Mouse (Mus musculus): ENCODE measurements around the gene Stxbp1. TPM values are rescaled to one million over a fixed set of nuclear protein-coding genes. Genes with fewer than 3 reads are reported as not detected.

Stxbp1 gene
- polyA plus RNA-seq, 1 experiment from 2014 or later: 16.2 TPM

- Histone ChIP-seq H3K36me3 (ENCODE audit: control insufficient read depth, insufficient read depth, low read length) (peaks cover 43% of the 10 kb centered on the region), H3K27me3 (ENCODE audit: control insufficient read depth, insufficient read depth, low read length) (no peaks in the 10 kb centered on the region), H3K4me2 (replicated peaks; ENCODE audit: low read depth, low read length) (no peak overlapping the region), H3K9me3 (ENCODE audit: control insufficient read depth, low read length) (no peaks in the 10 kb centered on the region), H3K9ac (ENCODE audit: low read depth, low read length) (no peak overlapping the region), H3K4me1 (ENCODE audit: control insufficient read depth, insufficient read depth, low read length) (no peaks in the 10 kb centered on the region), H3K4me3 (ENCODE audit: low read length) (no peak overlapping the region), H3K27ac (ENCODE audit: low read depth, low read length) (no peak overlapping the region)
- ATAC-seq (ENCODE audit: low FRiP score, low TSS enrichment): no peak
- 82% methylated on average over 7 of the region's 7 CpGs for WGBS
Observed at GRCm38 (mm10) chr2:32750199-32750598, 96.8 kb downstream of the Stxbp1 start.

- Histone ChIP-seq H3K9me3 (ENCODE audit: control insufficient read depth, low read length) (no peaks in the 10 kb centered on the region), H3K36me3 (ENCODE audit: control insufficient read depth, insufficient read depth, low read length) (peaks cover 38% of the 10 kb centered on the region), H3K27me3 (ENCODE audit: control insufficient read depth, insufficient read depth, low read length) (no peaks in the 10 kb centered on the region), H3K27ac (ENCODE audit: low read depth, low read length) (no peak overlapping the region), H3K4me2 (replicated peaks; ENCODE audit: low read depth, low read length) (no peak overlapping the region), H3K4me3 (ENCODE audit: low read length) (no peak overlapping the region), H3K4me1 (ENCODE audit: control insufficient read depth, insufficient read depth, low read length) (no peaks in the 10 kb centered on the region), H3K9ac (ENCODE audit: low read depth, low read length) (no peak overlapping the region)
- 87% methylated on average over 16 of the region's 16 CpGs for WGBS
- ATAC-seq (ENCODE audit: low FRiP score, low TSS enrichment): no peak
Observed at GRCm38 (mm10) chr2:32749082-32749481, 98.0 kb downstream of the Stxbp1 start.

DNA sequence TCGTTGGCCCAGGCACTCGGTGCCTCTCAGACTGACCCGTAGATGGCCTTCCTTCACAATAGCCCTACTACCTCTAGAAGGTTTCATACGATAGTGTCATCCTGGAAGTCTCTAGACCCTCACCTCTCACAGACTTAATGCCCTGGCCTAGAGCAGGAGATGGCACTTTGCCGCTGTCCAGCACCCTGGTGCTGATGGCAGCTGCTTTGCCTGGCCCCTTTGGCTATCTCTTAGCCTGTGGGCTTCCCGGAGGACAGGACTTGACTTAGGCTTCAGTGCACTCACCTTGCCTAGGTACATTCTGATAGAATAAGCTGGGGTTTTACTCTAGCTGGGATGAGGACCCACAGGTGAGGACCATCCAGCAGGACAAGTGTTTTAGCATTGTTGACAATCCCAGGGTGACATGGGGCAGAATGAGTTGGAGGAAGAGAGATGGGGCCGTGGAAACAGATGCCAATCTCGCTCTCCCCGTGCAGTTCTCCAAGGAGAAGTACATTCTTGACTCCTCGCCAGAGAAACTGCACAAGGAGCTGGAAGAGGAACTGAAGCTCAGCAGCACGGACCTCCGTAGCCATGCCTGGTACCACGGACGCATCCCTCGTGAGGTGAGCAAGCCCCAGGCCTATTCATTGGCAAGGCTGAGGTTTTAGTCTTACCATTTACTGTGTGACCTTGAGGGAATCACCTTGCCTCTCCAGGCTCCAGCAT lies 102.6 kb downstream of the Stxbp1 start:
- Histone ChIP-seq H3K4me2 (replicated peaks; ENCODE audit: low read depth, low read length) (no peak overlapping the region), H3K9ac (ENCODE audit: low read depth, low read length) (no peak overlapping the region), H3K27me3 (ENCODE audit: control insufficient read depth, insufficient read depth, low read length) (peaks cover 22% of the 10 kb centered on the region), H3K4me3 (ENCODE audit: low read length) (no peak overlapping the region), H3K9me3 (ENCODE audit: control insufficient read depth, low read length) (no peaks in the 10 kb centered on the region), H3K36me3 (ENCODE audit: control insufficient read depth, insufficient read depth, low read length) (peaks cover 23% of the 10 kb centered on the region), H3K27ac (ENCODE audit: low read depth, low read length) (no peak overlapping the region), H3K4me1 (ENCODE audit: control insufficient read depth, insufficient read depth, low read length) (peaks cover 14% of the 10 kb centered on the region)
- WGBS: 76% methylated on average over 15 of the region's 15 CpGs
- no peak for ATAC-seq (ENCODE audit: low FRiP score, low TSS enrichment)

DNA sequence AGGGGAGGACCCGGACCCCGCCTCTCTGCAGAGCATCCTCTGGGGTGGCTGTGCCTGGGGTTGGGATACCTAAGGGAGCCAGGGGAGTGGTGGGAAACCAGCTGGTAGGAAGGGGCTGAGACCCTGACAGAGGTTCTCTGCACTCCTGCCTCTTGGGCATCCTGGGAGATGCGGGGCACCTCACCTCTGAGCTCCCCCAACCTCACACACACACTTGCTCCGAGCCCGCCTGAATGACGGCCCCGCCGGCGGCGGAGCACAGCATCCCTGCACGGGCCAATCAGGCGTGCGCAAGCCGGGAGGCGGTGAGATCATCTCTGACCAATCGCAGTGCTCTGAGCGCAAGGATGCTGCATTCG lies 104.9 kb downstream of the Stxbp1 start:
- Histone ChIP-seq H3K36me3 (ENCODE audit: control insufficient read depth, insufficient read depth, low read length) (peaks cover 23% of the 10 kb centered on the region), H3K4me3 (ENCODE audit: low read length) (peak overlapping the region; percentile 45), H3K4me2 (replicated peaks; ENCODE audit: low read depth, low read length) (peak overlapping the region; percentile 87), H3K4me1 (ENCODE audit: control insufficient read depth, insufficient read depth, low read length) (peaks cover 14% of the 10 kb centered on the region), H3K27ac (ENCODE audit: low read depth, low read length) (no peak overlapping the region), H3K9me3 (ENCODE audit: control insufficient read depth, low read length) (no peaks in the 10 kb centered on the region), H3K27me3 (ENCODE audit: control insufficient read depth, insufficient read depth, low read length) (peaks cover 22% of the 10 kb centered on the region), H3K9ac (ENCODE audit: low read depth, low read length) (no peak overlapping the region)
- ATAC-seq (ENCODE audit: low FRiP score, low TSS enrichment): peak; percentile 46
- WGBS: 11% methylated on average over 18 of the region's 18 CpGs

- WGBS: 6% methylated on average over 41 of the region's 58 CpGs
- ATAC-seq (ENCODE audit: low FRiP score, low TSS enrichment): peak; percentile 44
- H3K36me3 ChIP-seq (ENCODE audit: control insufficient read depth, insufficient read depth, low read length): peaks cover 19% of the 10 kb centered on the region
- H3K4me1 ChIP-seq (ENCODE audit: control insufficient read depth, insufficient read depth, low read length): peaks cover 14% of the 10 kb centered on the region
- no peak overlapping the region for H3K27ac ChIP-seq (ENCODE audit: low read depth, low read length)
- peaks cover 22% of the 10 kb centered on the region for H3K27me3 ChIP-seq (ENCODE audit: control insufficient read depth, insufficient read depth, low read length)
- no peaks in the 10 kb centered on the region for H3K9me3 ChIP-seq (ENCODE audit: control insufficient read depth, low read length)
- peak overlapping the region; percentile 45 for H3K4me3 ChIP-seq (ENCODE audit: low read length)
- H3K4me2 ChIP-seq (replicated peaks; ENCODE audit: low read depth, low read length): peak overlapping the region; percentile 87
- peak overlapping the region; percentile 42; the same call in 1 of the 2 replicates for H3K9ac ChIP-seq (ENCODE audit: low read depth, low read length)
Observed at GRCm38 (mm10) chr2:32741273-32742172, 105.5 kb downstream of the Stxbp1 start.

- Histone ChIP-seq H3K9ac (ENCODE audit: low read depth, low read length) (peak within 1 kb of the TSS; percentile 42; the same call in 1 of the 2 replicates), H3K4me2 (replicated peaks; ENCODE audit: low read depth, low read length) (peak within 1 kb of the TSS; percentile 87), H3K27me3 (ENCODE audit: control insufficient read depth, insufficient read depth, low read length) (peaks cover 22% of the 10 kb centered on the region), H3K36me3 (ENCODE audit: control insufficient read depth, insufficient read depth, low read length) (peaks cover 13% of the 10 kb centered on the region), H3K4me1 (ENCODE audit: control insufficient read depth, insufficient read depth, low read length) (peaks cover 14% of the 10 kb centered on the region), H3K27ac (ENCODE audit: low read depth, low read length) (no peak within 1 kb of the TSS), H3K4me3 (ENCODE audit: low read length) (peak within 1 kb of the TSS; percentile 45), H3K9me3 (ENCODE audit: control insufficient read depth, low read length) (no peaks in the 10 kb centered on the region)
- 6% methylated on average over 11 of the region's 11 CpGs for WGBS
- ATAC-seq (ENCODE audit: low FRiP score, low TSS enrichment): no peak
Observed at GRCm38 (mm10) chr2:32740916-32741272, 106.2 kb downstream of the Stxbp1 start, which contains the start of gene 6330409D20Rik. Gene 6330409D20Rik (minus strand): TSS chr2:32741016.

GRCm38 (mm10) chr2:32739311-32739710 lies 107.7 kb downstream of the Stxbp1 start:
- H3K27me3 ChIP-seq (ENCODE audit: control insufficient read depth, insufficient read depth, low read length): peaks cover 22% of the 10 kb centered on the region
- no peak overlapping the region for H3K9ac ChIP-seq (ENCODE audit: low read depth, low read length)
- peaks cover 7% of the 10 kb centered on the region; the same call in 1 of the 2 replicates for H3K36me3 ChIP-seq (ENCODE audit: control insufficient read depth, insufficient read depth, low read length)
- ATAC-seq (ENCODE audit: low FRiP score, low TSS enrichment): no peak
- H3K4me3 ChIP-seq (ENCODE audit: low read length): no peak overlapping the region
- peaks cover 25% of the 10 kb centered on the region for H3K4me1 ChIP-seq (ENCODE audit: control insufficient read depth, insufficient read depth, low read length)
- no peak overlapping the region for H3K27ac ChIP-seq (ENCODE audit: low read depth, low read length)
- H3K4me2 ChIP-seq (replicated peaks; ENCODE audit: low read depth, low read length): no peak overlapping the region
- 79% methylated on average over 4 of the region's 4 CpGs for WGBS
- no peaks in the 10 kb centered on the region for H3K9me3 ChIP-seq (ENCODE audit: control insufficient read depth, low read length)
